Mouse (Mus musculus): ENCODE measurements around the gene Zim1. TPM values are rescaled to one million over a fixed set of nuclear protein-coding genes. Genes with fewer than 3 reads are reported as not detected.

Gene Zim1
- polyA plus RNA-seq, 1 experiment from 2014 or later, result 0.84 TPM

GRCm38 (mm10) chr7:6638076-6638475, 58.2 kb downstream of the Zim1 start:
- H3K9ac ChIP-seq, result no peak overlapping the region
- no peak overlapping the region for H3K4me3 ChIP-seq
- WGBS, result 87% methylated on average over 4 of the region's 4 CpGs
- ATAC-seq, result no peak
- H3K4me2 ChIP-seq, result no peak overlapping the region
- no peak overlapping the region for H3K27ac ChIP-seq
- peaks cover 20% of the 10 kb centered on the region for H3K9me3 ChIP-seq (replicated peaks)
- H3K27me3 ChIP-seq, result no peaks in the 10 kb centered on the region
- no peaks in the 10 kb centered on the region for H3K4me1 ChIP-seq
- no peaks in the 10 kb centered on the region for H3K36me3 ChIP-seq (ENCODE audit: poor library complexity, severe bottlenecking)

DNA sequence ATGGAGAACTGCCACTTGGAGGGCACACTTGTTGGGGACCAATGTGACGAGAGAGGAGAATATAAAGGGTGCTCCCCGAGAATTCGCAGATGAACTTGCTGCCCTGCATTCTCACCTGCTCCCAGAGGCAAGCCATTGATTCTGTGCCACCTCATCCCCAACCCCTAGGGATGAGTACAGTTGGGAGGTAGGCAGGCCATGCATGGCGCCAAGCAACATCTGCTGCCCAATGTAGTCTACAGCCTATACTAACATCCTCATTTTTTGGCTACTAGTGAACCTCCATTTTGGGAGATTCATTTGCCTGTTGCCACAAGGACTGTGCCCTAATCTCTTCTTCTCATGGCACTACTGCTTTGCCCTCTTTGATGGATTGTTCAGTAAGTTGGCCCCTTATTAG, 59.5 kb downstream of the Zim1 start:
- Histone ChIP-seq H3K9me3 (replicated peaks) (peaks cover 23% of the 10 kb centered on the region), H3K36me3 (ENCODE audit: poor library complexity, severe bottlenecking) (no peaks in the 10 kb centered on the region), H3K9ac (no peak overlapping the region), H3K4me2 (no peak overlapping the region), H3K27ac (no peak overlapping the region), H3K4me1 (no peaks in the 10 kb centered on the region), H3K27me3 (no peaks in the 10 kb centered on the region), H3K4me3 (no peak overlapping the region)
- WGBS, result 88% methylated on average over 4 of the region's 4 CpGs
- no peak for ATAC-seq

- Histone ChIP-seq H3K36me3 (ENCODE audit: poor library complexity, severe bottlenecking) (no peaks in the 10 kb centered on the region), H3K4me2 (no peak overlapping the region), H3K27ac (no peak overlapping the region), H3K4me1 (no peaks in the 10 kb centered on the region), H3K27me3 (no peaks in the 10 kb centered on the region), H3K4me3 (no peak overlapping the region), H3K9ac (no peak overlapping the region), H3K9me3 (replicated peaks) (peaks cover 26% of the 10 kb centered on the region)
- WGBS, result 76% methylated on average over 3 of the region's 3 CpGs
- ATAC-seq, result no peak
These were observed 60.4 kb downstream of the Zim1 start for GRCm38 (mm10) chr7:6635831-6636230.

Other genes with a start within 250 kb of the Zim1 start
- gene Olfr1336, start 240.3 kb downstream of the Zim1 start, polyA plus RNA-seq (2015; fragmentation: Nextera tagmentation; extraction: Ambion mirVana), result not detected in 2 replicates
- gene Olfr1346, start 229.3 kb downstream of the Zim1 start, polyA plus RNA-seq (2015; fragmentation: Nextera tagmentation; extraction: Ambion mirVana), result not detected in 2 replicates
- not detected in 2 replicates for gene Olfr5, start 209.5 kb downstream of the Zim1 start, polyA plus RNA-seq (2015; fragmentation: Nextera tagmentation; extraction: Ambion mirVana)
- gene Olfr1347, start 196.7 kb downstream of the Zim1 start, polyA plus RNA-seq (2015; fragmentation: Nextera tagmentation; extraction: Ambion mirVana), result not detected in 2 replicates
- not detected in 2 replicates for gene Olfr1348, start 187.7 kb downstream of the Zim1 start, polyA plus RNA-seq (2015; fragmentation: Nextera tagmentation; extraction: Ambion mirVana)
- gene Olfr1349, start 173.5 kb downstream of the Zim1 start, polyA plus RNA-seq (2015; fragmentation: Nextera tagmentation; extraction: Ambion mirVana), result not detected in 2 replicates
- gene Olfr1350, start 131.6 kb downstream of the Zim1 start, polyA plus RNA-seq (2015; fragmentation: Nextera tagmentation; extraction: Ambion mirVana), result not detected in 2 replicates
- 58.7 and 69.5 TPM in 2 replicates for gene Peg3, start 34.0 kb upstream of the Zim1 start, polyA plus RNA-seq (2015; fragmentation: Nextera tagmentation; extraction: Ambion mirVana)
- 21.8 and 23.2 TPM in 2 replicates for gene Usp29, start 34.1 kb upstream of the Zim1 start, polyA plus RNA-seq (2015; fragmentation: Nextera tagmentation; extraction: Ambion mirVana)